In the genomic region with DNA sequence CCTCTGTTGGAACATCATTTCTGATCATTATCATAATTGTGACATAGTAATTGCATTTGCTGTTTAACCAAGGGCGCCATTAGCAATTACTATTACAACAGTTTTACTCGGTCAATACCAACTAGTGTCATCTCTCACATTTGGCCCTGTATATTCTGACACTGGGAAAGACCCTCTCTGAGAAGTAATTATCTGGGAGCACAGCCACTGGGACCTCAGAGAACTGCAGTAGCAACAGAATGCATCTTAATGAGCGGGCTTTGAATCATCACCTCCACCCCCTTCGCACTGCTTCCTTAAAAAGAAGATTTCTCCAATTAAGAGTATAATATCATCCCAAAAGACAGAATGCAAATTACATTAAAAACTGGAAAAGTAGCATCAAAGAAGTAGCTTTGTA, we compare ENCODE assay signal across 17 mouse cellular contexts.
"Had no signal": no experiment of that assay in that cellular context is flagged by ENCODE, and none has a peak within 500 bp of the region (broad histone marks: within the 10 kb centered on the region; RNA-seq: fewer than 3 reads in every experiment).

No protein-coding gene starts in this region.

- H3K4me1 ChIP-seq: limb, embryonic 15.5 days; liver, embryonic 12.5 days; megakaryocyte, embryonic 14.5 days had no signal

- DNase-seq: kidney, adult 11 months; kidney, adult 9 months; kidney, postnatal 36 days; layer of hippocampus, adult 9-11 months; layer of hippocampus, postnatal 36 days; lung, embryonic 14.5 days; lung, postnatal 14 days; right cerebral cortex, postnatal 4 days; spleen, adult 18-20 months; thymus, adult 2 months; thymus, postnatal 25 days had no signal

- H3K4me3 ChIP-seq: limb, embryonic 15.5 days; liver, embryonic 12.5 days; megakaryocyte, embryonic 14.5 days; neural tube, embryonic 13.5 days had no signal

- H3K36me3 ChIP-seq: limb, embryonic 15.5 days; liver, embryonic 12.5 days; neural tube, embryonic 13.5 days had no signal

- H3K27me3 ChIP-seq: limb, embryonic 15.5 days; liver, embryonic 12.5 days; megakaryocyte, embryonic 14.5 days; neural tube, embryonic 13.5 days had no signal

- ATAC-seq: liver, embryonic 12.5 days had no signal

- H3K27ac ChIP-seq: kidney, postnatal 0 days; limb, embryonic 15.5 days; liver, embryonic 12.5 days; macrophage; neural tube, embryonic 13.5 days had no signal

- H3K9ac ChIP-seq: limb, embryonic 15.5 days; liver, embryonic 12.5 days; lung, embryonic 14.5 days; neural tube, embryonic 13.5 days had no signal

- H3K9me3 ChIP-seq: limb, embryonic 15.5 days; liver, embryonic 12.5 days; megakaryocyte, embryonic 14.5 days; neural tube, embryonic 13.5 days had no signal

- H3K4me2 ChIP-seq: limb, embryonic 15.5 days; liver, embryonic 12.5 days; lung, embryonic 14.5 days; neural tube, embryonic 13.5 days had no signal
